Mouse (Mus musculus): ENCODE data around the gene Tgm7. TPM values are rescaled to one million over a fixed set of nuclear protein-coding genes. Genes with fewer than 3 reads are reported as not detected.

The Tgm7 gene
- polyA plus RNA-seq, 1 experiment, result 0.04 TPM

DNA sequence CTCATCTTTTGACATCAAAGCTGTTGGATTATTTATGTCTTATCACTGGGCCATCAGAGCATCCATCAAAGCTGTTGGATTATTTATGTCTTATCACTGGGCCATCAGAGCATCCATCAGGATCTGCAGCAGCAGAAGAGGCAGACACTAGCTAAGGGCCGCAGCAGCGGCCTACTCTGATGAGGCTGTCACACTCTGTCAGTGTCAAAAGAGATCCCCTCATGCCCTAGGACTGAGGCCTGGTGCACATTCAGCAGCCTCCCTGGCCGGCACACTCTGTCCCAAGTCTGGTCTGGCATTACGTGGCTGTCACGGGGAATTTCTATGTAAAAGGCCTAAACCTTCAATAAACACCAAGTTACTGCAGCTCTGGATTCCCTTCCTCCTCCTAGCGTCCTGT is 40.1 kb downstream of the Tgm7 start:
- TF ChIP-seq POLR2A (IDR thresholded peaks at IDR 0.05; ENCODE audit: borderline replicate concordance, extremely low read depth, insufficient read depth, insufficient read length, poor library complexity, severe bottlenecking) (no peak), CTCF (IDR thresholded peaks at IDR 0.05; ENCODE audit: borderline replicate concordance, extremely low read depth, insufficient read depth, insufficient read length) (no peak)
- DNase-seq (ENCODE audit: low read depth), result no peak

DNA sequence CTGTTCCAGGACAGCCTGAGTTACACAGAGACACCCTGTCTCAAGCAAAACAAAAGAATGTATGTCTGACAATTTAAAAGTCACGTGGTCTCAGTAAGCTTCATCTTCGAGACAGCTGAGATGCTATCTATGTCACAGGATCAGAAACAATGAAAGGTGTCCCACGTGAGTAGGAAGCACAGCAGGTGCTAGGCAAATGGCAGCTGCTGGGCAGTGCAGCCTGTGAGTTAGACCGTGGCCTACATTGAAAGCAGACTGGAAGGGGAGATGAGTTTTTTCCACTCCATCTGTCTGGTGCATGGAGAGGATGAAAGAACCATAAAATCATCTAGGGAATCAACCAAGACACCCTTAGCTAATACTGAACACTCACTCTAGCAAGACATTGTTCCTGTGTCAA is 42.5 kb downstream of the Tgm7 start:
- no peak for TF ChIP-seq CTCF (IDR thresholded peaks at IDR 0.05; ENCODE audit: borderline replicate concordance, extremely low read depth, insufficient read depth, insufficient read length)
- no peak for TF ChIP-seq POLR2A (IDR thresholded peaks at IDR 0.05; ENCODE audit: borderline replicate concordance, extremely low read depth, insufficient read depth, insufficient read length, poor library complexity, severe bottlenecking)
- no peak for DNase-seq (ENCODE audit: low read depth)

DNA sequence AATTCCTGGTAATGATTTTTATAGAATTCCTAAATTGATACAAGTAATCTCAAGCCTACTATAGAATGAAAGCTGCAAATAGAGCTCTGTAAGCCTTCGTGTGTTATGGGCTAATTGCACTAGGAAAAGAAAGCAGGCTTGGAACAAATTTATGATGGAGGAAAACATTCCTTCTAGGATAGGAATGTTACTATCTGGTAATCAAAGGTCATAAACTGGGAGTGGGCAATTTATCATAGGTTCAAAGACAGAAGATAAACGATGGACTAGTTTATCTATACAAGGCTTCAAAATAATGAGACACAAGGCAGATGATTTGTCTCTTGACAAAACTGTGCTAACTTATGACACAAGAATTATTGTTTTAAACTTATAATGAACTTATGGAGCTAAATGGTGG is 48.3 kb downstream of the Tgm7 start:
- TF ChIP-seq CTCF (IDR thresholded peaks at IDR 0.05; ENCODE audit: borderline replicate concordance, extremely low read depth, insufficient read depth, insufficient read length) (no peak), POLR2A (IDR thresholded peaks at IDR 0.05; ENCODE audit: borderline replicate concordance, extremely low read depth, insufficient read depth, insufficient read length, poor library complexity, severe bottlenecking) (no peak)
- DNase-seq (ENCODE audit: low read depth), result no peak

DNA sequence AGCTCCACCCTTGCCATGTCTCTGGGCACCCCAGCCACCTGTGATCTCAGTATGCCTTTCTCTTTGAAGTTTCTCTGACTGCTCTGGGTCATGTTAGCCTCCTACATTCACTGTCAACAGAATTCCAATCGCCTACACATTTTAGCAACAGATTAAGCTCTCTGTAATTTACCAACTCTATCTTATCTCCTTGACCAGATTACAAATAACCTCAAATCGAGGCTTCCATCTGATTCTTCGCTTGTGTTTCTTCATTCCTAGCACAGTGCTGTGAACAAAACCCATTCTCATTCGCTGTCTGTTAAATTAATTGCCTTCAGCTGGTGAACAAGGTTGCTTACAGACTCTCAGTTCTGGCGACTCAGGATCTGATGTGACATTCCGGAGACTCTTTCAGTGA is 51.6 kb downstream of the Tgm7 start:
- no peak for DNase-seq (ENCODE audit: low read depth)
- TF ChIP-seq POLR2A (IDR thresholded peaks at IDR 0.05; ENCODE audit: borderline replicate concordance, extremely low read depth, insufficient read depth, insufficient read length, poor library complexity, severe bottlenecking) (no peak), CTCF (IDR thresholded peaks at IDR 0.05; ENCODE audit: borderline replicate concordance, extremely low read depth, insufficient read depth, insufficient read length) (no peak)

DNA sequence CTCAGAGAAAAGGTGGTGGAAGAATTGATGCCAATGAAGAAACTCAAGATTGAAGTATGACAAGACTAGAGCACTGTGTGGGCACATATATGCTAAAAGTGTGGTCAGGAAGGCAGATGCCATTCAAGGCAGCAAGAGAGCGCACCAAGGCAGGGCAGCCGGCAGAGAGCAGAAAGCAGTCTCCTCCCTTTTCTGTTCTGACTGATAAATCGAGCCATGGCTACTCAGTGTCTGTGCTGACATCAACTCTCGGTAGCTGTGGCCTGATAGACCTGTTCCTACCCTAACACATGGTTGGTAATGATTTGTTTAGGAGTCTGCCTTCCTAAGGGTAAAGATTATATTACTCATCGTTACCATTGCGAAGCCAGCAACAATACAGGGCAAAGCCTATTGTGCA is 53.7 kb downstream of the Tgm7 start:
- no peak for TF ChIP-seq POLR2A (IDR thresholded peaks at IDR 0.05; ENCODE audit: borderline replicate concordance, extremely low read depth, insufficient read depth, insufficient read length, poor library complexity, severe bottlenecking)
- TF ChIP-seq CTCF (IDR thresholded peaks at IDR 0.05; ENCODE audit: borderline replicate concordance, extremely low read depth, insufficient read depth, insufficient read length), result no peak
- DNase-seq (ENCODE audit: low read depth), result no peak

DNA sequence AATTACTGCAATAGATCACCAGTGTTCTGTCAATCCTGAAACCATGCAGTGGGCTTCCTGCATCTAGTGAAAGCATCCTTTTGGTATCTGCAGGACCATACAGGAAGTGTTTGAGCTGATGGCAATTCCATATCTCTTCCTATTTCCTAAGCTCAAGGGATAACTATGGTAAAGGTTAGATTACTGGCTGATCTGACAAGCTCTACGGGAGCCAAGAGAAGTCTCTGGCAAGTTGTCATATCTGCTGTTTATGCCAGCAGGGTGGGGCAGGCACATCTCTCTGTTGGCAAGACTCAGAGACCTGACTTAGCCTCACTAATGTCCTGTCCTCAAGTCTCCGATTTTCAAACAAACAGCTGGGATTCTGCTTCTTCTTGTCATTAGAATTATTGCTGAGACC is 55.5 kb downstream of the Tgm7 start:
- DNase-seq (ENCODE audit: low read depth), result no peak

DNA sequence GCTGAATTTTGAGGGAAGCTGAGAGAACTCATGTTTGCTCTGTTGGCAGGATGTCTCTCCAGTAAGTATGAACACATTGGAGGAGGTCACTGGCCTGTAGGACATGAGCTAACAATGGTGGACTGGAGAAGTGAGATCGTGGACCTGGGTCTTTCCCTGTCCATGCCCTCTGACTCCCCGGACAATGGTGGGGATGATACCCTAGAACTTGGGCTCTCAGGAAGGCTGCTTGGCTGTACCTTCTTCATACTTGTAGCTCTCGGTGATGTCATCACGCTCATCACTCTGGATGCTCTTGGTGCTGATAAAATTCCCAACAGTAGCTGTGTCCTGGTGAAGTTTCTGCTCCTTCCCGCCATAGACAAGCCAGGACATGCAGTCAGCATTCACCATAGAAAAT is 57.4 kb downstream of the Tgm7 start:
- TF ChIP-seq CTCF (IDR thresholded peaks at IDR 0.05; ENCODE audit: borderline replicate concordance, extremely low read depth, insufficient read depth, insufficient read length) (no peak), POLR2A (IDR thresholded peaks at IDR 0.05; ENCODE audit: borderline replicate concordance, extremely low read depth, insufficient read depth, insufficient read length, poor library complexity, severe bottlenecking) (no peak)
- DNase-seq (ENCODE audit: low read depth), result no peak

More for the DNA sequence above, 55.5 kb downstream of the Tgm7 start:
- TF ChIP-seq CTCF (IDR thresholded peaks at IDR 0.05; ENCODE audit: borderline replicate concordance, extremely low read depth, insufficient read depth, insufficient read length) (no peak), POLR2A (IDR thresholded peaks at IDR 0.05; ENCODE audit: borderline replicate concordance, extremely low read depth, insufficient read depth, insufficient read length, poor library complexity, severe bottlenecking) (no peak)

DNA sequence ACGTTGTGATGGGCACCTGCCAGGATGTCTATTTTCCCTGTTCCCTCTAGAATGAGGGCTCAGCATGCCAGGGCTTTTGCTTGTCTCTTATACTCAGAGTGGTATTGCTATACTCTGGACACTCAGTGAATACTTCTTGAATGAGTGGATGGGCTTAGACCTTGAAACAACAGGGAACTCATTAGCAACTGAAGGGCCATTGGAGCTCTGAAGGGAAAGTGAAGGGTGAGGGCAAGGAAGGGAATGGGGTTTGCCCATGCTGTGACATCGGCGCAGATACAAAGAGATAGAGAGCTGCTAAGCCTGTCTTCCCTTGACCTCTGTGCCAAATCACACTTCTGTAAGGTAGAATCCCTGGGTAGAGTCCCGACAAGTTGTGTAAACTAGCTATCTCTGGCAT is 63.9 kb downstream of the Tgm7 start:
- no peak for DNase-seq (ENCODE audit: low read depth)
- TF ChIP-seq POLR2A (IDR thresholded peaks at IDR 0.05; ENCODE audit: borderline replicate concordance, extremely low read depth, insufficient read depth, insufficient read length, poor library complexity, severe bottlenecking), result no peak
- no peak for TF ChIP-seq CTCF (IDR thresholded peaks at IDR 0.05; ENCODE audit: borderline replicate concordance, extremely low read depth, insufficient read depth, insufficient read length)

Other genes with a start within 250 kb of the Tgm7 start
- gene Ubr1, start 139.1 kb downstream of the Tgm7 start, polyA plus RNA-seq (2012; rRNA removed), result 26.7 and 31.0 TPM in 2 replicates
- gene Tmem62, start 132.8 kb downstream of the Tgm7 start, polyA plus RNA-seq (2012; rRNA removed), result 13.5 and 14.0 TPM in 2 replicates
- gene Ccndbp1, start 101.4 kb downstream of the Tgm7 start, polyA plus RNA-seq (2012; rRNA removed), result 65.4 and 69.0 TPM in 2 replicates
- gene Epb42, start 72.7 kb downstream of the Tgm7 start, polyA plus RNA-seq (2012; rRNA removed), result 0.19 and 0.75 TPM in 2 replicates
- gene Tgm5, start 24.0 kb downstream of the Tgm7 start, polyA plus RNA-seq (2012; rRNA removed), result 0.05 TPM in 1 of 2 replicates, not detected in the other
- 22.8 and 24.2 TPM in 2 replicates for gene Adal, start 30.6 kb upstream of the Tgm7 start, polyA plus RNA-seq (2012; rRNA removed)
- gene Lcmt2, start 30.9 kb upstream of the Tgm7 start, polyA plus RNA-seq (2012; rRNA removed), result 11.5 and 12.9 TPM in 2 replicates
- gene Tubgcp4, start 60.9 kb upstream of the Tgm7 start, polyA plus RNA-seq (2012; rRNA removed), result 50.9 and 67.7 TPM in 2 replicates
- gene Zscan29, start 61.3 kb upstream of the Tgm7 start, polyA plus RNA-seq (2012; rRNA removed), result 4.9 and 6.3 TPM in 2 replicates
- gene Trp53bp1, start 161.6 kb upstream of the Tgm7 start, polyA plus RNA-seq (2012; rRNA removed), result 142 and 175 TPM in 2 replicates
- gene Map1a, start 179.8 kb upstream of the Tgm7 start, polyA plus RNA-seq (2012; rRNA removed), result 13.7 and 23.4 TPM in 2 replicates
- gene Ppip5k1, start 245.6 kb upstream of the Tgm7 start, polyA plus RNA-seq (2012; rRNA removed), result 22.1 and 25.8 TPM in 2 replicates
- gene Ckmt1, start 247.9 kb upstream of the Tgm7 start, polyA plus RNA-seq (2012; rRNA removed), result 39.0 and 49.9 TPM in 2 replicates